Mouse (Mus musculus) gastrocnemius, adult 2 months (tissue): ENCODE measurements around the gene Kank4. TPM values are rescaled to one million over a fixed set of nuclear protein-coding genes. Genes with fewer than 3 reads are reported as not detected.
"Not testable (repeated sequence)": the region's sequence is repeated elsewhere in the genome, so short reads cannot be mapped to it uniquely, and the experiment has no call there.

Experiments
- DNase-seq: peaks from one replicate; pipeline ENCODE4 v3.0.0; 2022
- H3K27ac ChIP-seq: fragments of 200-600 bp; 2 replicates; pipeline ENCODE4 v1.8.1; 2022; ENCODE audit warnings: mild to moderate bottlenecking
- H3K4me3 ChIP-seq: fragments of 200-600 bp; 2 replicates; pipeline ENCODE4 v1.8.1; 2022; ENCODE audit warnings: mild to moderate bottlenecking, moderate library complexity
- CTCF ChIP-seq: fragments of 200-600 bp; IDR thresholded peaks from 2 replicates; pipeline ENCODE4 v1.8.1; 2022; ENCODE audit warnings: antibody characterized with exemption, mild to moderate bottlenecking, moderate library complexity
- intact Hi-C: fragments of 180-260 bp; cut with DNase I; formaldehyde crosslinking; loops from one replicate; pipeline ENCODE4 v1.15.1; 2025
- total RNA-seq, 2 experiments: library from RNA; stranded (reverse); gene quantifications; 2 replicates each; pipeline ENCODE4 v1.2.3; 2021

Kank4 gene
- total RNA-seq, 2 experiments from 2014 or later: 0.69 to 1.3 TPM

DNA sequence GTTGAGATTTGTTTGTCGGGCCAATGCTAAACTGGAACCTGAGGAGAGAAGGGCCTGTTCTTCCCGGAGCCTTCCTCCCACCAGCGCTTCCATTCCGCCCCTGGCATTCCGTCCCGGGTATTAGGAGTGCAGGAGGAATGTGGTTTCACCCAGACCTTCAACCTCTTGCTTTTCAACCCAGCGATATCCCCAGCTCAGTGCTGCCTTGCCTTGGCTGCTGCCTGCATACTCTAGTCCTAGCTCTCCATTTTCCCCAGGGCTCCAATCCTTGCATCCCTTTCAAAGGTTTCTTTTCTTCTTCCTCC lies 73.5 kb downstream of the Kank4 start:
- no peak overlapping the region for H3K27ac ChIP-seq
- intact Hi-C loops: no loop called here
- no peak overlapping the region for H3K4me3 ChIP-seq
- no peak for TF ChIP-seq CTCF
- no peak for DNase-seq

DNA sequence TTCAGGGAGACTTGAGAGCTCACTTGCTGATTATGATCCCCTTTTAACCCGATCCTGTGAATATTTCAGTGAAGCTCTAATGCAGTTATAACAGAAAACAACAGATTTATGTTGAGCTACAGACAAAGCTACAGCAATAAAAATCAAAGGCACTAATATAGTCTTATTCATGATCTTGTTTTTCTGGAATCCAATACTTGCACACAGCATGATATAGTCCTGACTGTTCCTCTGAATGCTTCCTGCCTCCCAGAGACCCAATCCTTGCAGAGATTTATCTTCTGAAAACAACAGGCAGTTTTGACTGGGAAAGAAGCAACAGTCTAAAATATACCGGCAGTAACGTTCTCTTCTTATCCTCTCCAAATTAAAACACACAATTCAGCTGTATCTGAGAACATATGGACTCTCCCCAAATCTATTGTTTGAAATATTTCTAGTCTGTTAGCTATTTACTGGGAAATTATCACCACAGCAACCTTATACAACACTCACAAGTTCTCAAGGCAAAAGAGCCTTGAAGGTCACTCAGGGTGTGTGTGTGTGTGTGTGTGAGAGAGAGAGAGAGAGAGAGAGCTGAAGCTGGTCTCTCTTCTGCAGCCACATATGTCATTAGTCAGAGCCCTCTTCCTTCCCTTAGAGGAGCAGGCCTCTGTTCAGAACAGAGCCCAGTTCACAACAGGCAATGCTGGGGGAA lies 74.0 kb downstream of the Kank4 start:
- no peak for DNase-seq
- no peak for TF ChIP-seq CTCF
- Histone ChIP-seq H3K27ac (no peak overlapping the region), H3K4me3 (no peak overlapping the region)
- intact Hi-C loops: no loop called here

DNA sequence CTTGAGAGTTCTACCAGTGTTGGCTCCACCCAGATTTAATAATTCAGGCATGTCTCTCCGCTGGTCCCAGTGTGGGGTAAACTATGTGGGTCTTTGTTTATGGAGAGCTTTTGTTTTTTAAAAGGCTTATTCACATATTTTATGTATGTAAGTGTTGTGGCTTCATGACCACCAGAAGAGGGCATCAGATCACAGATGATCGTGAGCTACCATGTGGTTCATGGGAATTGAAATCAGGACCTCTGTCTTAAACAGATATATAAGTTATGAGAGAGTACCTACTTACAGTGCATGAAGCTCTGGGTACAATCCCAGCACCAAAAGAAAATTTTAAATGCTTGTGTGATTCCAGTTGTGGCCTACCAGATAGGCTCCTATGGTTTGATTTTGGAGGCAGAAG lies 77.6 kb downstream of the Kank4 start:
- TF ChIP-seq CTCF: peak; percentile 71
- no peak for DNase-seq
- intact Hi-C loops: loop anchor here (2.0 kb wide), 1 partner anchor 147 kb away; no protein-coding TSS in a partner anchor
- no peak overlapping the region for H3K4me3 ChIP-seq
- no peak overlapping the region for H3K27ac ChIP-seq

DNA sequence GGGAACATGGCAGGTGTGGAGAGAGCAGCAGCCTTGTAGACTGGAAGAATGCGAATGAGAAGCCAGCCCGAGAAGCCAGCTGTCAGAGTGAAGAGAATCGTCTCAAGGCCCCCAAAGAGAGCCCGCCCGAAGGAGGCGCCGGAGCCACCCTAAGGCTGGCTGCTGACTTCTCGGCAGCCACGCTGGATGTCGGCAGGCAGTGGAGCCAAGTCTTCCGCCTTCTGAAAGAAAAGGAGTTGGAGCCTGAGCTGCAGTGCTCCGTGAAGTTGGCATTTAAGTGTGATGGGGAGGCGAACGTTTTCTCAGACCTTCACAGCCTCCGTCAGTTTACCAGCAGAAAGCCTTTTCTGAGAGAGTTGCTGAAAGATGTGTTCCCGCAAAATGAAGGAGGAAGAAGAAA lies 83.7 kb downstream of the Kank4 start:
- H3K27ac ChIP-seq: no peak overlapping the region
- H3K4me3 ChIP-seq: no peak overlapping the region
- intact Hi-C loops: no loop called here
- no peak for DNase-seq
- TF ChIP-seq CTCF: no peak

DNA sequence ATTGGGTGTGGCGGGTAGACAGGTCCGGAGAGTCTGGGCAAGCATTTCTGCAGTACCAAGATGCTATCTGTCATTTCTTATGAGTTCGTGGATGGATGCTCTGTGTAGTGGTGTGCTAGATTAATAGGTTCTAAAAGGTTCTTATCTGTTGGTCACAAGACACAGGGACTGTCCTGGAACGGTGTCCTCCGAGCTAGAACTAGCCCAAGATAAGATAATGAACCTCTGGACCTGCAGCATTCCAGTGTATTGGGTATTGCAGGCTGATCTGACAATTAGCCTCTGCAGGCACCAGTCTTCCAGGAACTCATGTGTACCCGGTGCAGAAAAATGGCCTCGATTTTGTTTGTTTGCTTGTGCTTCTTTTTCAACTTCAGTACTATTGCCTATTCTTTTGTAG lies 88.6 kb downstream of the Kank4 start:
- DNase-seq: no peak
- TF ChIP-seq CTCF: no peak
- intact Hi-C loops: no loop called here
- H3K4me3 ChIP-seq: no peak overlapping the region
- no peak overlapping the region for H3K27ac ChIP-seq

DNA sequence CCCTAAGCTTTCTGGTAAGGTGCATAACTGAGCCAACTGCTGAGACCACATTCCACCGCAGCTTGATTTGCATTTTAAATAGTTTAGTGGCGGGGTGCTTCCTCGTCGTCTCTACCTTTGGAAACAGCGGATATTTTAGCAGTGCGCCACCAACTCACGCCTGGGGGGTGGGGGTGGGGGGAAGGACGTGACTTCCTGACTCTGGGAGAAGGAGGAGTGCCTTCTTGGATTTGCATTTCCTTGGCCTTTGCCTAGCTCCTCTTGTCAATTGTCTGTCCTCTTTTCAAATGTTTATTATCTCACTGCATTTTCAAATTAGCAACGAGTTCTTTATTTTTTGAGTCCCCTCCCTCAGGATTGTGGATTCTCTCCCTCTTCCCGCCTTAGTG lies 89.4 kb downstream of the Kank4 start:
- TF ChIP-seq CTCF: no peak
- Histone ChIP-seq H3K4me3 (no peak overlapping the region), H3K27ac (no peak overlapping the region)
- no peak for DNase-seq
- intact Hi-C loops: no loop called here

DNA sequence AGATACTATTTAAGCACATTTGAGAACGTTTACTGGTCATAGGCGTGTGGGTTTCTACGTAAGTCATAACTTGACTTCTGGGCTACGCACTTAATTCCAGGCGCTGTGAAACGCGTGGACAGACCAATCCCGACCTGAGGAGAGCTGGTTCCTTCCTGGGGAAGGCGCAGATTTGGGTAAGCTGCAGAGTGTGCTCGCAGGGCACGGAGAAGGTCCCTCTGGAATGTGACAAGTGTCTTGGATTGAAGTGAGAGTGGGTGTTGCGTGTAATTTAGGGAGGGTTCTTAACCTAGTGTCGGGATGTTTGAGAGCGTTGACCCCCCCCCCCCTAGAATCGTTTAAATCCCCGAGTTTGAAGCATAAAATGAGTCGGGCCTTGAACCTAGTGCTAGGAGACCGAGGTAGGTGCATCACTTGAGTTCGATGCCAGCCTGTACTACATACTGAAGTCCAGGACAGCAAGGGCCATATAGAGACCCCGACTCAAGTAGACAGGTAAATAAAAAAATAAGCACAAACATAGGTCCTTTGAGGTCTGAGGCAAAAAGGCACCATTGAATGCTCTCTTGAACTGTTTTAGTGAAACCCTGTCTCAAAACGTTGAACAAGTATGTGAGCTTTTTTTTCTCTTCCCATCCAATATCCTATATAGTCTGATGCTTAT lies 89.9 kb downstream of the Kank4 start:
- Histone ChIP-seq H3K4me3 (peak overlapping the region; percentile 13; the same call in 1 of the 2 replicates), H3K27ac (no peak overlapping the region)
- no peak for TF ChIP-seq CTCF
- intact Hi-C loops: no loop called here
- DNase-seq: no peak

DNA sequence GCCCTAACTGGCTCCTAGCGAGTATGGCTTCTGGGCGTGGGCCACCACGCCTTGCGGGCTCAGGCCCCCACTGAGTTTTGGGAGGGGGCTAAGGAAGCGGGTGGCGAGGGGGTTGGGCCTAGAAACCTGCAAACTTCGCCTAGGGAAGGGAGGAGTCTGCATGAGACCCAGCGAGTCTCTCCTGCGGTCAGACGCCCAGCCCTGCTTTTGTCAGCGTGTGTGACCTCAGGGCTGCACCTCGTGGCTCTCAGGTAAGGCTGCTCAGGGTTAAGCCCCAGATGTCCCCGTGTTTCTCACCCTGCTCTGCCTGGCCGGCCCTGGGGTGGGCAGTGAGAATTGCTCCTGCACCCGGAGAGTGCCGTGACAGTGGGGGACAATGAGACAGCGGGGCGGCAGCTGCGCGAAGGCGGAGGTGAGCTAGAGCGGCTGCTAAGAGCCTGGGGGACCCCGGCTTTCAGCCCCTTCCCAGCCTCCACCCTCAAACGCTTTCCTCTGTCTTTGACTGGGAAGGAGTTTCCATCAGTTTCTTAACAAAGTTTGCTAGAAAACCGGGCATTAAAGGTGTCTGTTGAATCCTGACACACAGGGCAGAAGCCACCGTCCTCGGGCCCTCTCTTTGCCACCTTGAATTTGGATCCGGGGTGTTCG lies 90.6 kb downstream of the Kank4 start, which contains the start of gene L1td1:
Gene L1td1, plus strand, starts transcription at position 145 of the 648 bp plus-strand sequence.
- intact Hi-C loops: no loop called here
- Histone ChIP-seq H3K27ac (no peak within 1 kb of the TSS), H3K4me3 (peak within 1 kb of the TSS; percentile 34)
- DNase-seq: no peak
- no peak for TF ChIP-seq CTCF

DNA sequence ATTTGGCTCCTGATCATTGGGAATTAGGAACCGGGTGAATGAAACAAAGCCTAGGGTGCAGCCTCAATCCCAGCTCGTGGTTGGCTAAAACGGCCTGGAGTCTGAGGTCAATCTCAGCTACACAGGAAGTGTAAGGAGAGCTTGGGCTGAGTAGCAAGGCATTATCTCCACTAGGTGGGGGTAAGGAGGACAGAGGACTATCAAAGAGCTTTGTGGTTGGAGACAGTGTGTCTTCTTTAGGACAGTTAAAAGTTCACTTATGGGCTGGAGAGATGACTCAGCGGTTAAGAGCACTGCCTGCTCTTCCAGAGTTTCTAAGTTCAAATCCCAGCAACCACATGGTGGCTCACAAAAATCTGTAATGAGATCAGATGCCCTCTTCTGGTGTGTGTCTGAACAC lies 91.9 kb downstream of the Kank4 start:
- TF ChIP-seq CTCF: peak; percentile 23; the same call in 1 of the 2 replicates
- intact Hi-C loops: no loop called here
- no peak overlapping the region for H3K27ac ChIP-seq
- no peak overlapping the region for H3K4me3 ChIP-seq
- DNase-seq: no peak

DNA sequence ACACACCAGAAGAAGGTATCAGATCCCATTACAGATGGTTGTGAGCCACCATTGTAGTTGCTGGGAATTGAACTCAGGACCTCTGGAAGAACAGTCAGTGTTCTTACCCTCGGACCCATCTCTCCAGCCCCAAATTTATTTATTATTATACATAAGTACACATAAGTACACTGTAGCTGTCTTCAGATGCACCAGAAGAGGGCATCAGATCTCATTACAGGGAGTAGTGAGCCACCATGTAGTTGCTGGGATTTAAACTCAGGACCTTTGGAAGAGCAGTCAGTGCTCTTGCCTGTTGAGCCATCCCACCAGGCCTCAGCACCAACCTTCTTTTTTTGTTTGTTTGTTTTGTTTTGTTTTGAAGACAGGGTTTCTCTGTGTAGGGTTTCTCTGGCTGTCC lies 92.7 kb downstream of the Kank4 start:
- H3K4me3 ChIP-seq, H3K27ac ChIP-seq, DNase-seq: not testable (repeated sequence)
- peak; percentile 10; the same call in 1 of the 2 replicates for TF ChIP-seq CTCF
- intact Hi-C loops: loop anchor here (5.0 kb wide), 1 partner anchor 163 kb away; no protein-coding TSS in a partner anchor

DNA sequence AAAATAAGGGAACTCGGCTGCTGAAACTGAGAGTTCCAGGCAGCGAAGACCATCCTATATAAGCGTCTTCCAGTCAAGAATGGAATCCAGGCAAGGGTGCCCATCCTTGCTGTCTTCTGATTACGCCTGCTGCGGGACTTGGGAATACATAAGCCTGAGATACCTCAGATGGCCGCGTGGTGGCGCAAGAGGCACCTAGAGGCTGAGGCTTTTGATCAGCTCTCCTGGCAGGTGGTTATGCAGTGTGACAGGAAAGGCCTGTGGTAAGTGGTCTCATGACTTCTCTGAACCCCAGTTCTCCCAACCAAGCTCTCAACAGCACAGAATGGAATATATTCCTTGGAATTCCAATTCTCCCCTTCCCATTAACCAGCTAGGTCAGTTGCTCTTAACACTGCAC lies 94.9 kb downstream of the Kank4 start:
- peak; percentile 78 for TF ChIP-seq CTCF

DNA sequence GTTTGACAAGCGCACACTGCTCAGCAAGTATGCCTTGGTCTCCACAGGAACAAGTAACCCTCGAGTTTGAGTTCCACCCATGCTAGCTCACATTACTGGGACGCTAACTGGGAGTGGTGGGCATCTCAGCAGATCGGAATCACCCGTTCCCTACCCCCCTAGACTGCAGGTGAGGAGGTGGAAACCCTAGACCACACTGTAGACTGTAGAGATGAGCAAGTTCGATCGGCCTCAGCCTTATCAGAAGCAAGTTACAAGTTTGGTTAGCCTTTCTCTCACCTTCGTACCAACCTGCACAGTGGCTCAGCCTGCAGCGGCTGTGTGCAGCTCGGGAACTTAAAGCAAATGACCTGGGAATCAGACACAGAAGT lies 98.8 kb downstream of the Kank4 start:
- Histone ChIP-seq H3K4me3 (no peak overlapping the region), H3K27ac (no peak overlapping the region)
- no peak for DNase-seq
- intact Hi-C loops: no loop called here
- TF ChIP-seq CTCF: no peak

More for the DNA sequence above, 94.9 kb downstream of the Kank4 start:
- intact Hi-C loops: loop anchor here (2.0 to 5.0 kb wide), 2 partner anchors 165 to 464 kb away; no protein-coding TSS in a partner anchor
- Histone ChIP-seq H3K4me3 (no peak overlapping the region), H3K27ac (no peak overlapping the region)
- peak; percentile 71 for DNase-seq
